Mouse (Mus musculus): ENCODE results near the gene Prr13.

GRCm38 (mm10) chr15:102426963-102427362, 31.9 kb upstream of the Prr13 start:
- TF ChIP-seq GATA1 (IDR thresholded peaks at IDR 0.05; ENCODE audit: borderline replicate concordance, low read length) (no peak), FLI1 (IDR thresholded peaks at IDR 0.05; ENCODE audit: low read length) (no peak)
